Mouse (Mus musculus) frontal cortex, postnatal 14 days (tissue): ENCODE data around the gene Acot7.
A peak's percentile ranks its signal among the peaks of the same experiment; 100 is the strongest.
"Not testable (repeated sequence)": the region's sequence is repeated elsewhere in the genome, so short reads cannot be mapped to it uniquely, and the experiment has no call there.

Experiments used
- DNase-seq, 2 experiments: peaks; one replicate each; pipeline ENCODE4 v3.0.0; 2022; ENCODE audit warnings: low spot score in 2 of 2

Gene Acot7

DNA sequence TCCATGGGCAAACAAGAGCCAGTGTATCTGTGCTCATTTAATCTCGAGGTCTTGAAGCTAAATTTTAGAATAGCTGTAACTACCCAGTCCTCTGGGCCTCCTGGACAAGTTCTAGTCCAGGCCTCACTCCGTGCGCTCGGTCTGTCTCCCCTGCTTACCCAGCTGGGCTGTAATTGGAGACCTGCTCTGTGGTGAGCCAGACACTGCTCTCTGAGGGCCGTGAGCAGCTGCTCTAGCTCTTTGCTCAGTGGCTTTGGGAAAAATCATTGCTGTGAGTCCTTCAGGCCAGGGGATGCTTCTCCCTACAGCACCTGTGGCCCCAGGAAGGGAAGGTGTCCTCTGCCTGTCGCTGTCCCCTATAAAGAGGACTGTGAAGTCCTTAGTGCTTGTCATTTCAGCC is 28.3 kb downstream of the Acot7 start:
- no peak for DNase-seq

DNA sequence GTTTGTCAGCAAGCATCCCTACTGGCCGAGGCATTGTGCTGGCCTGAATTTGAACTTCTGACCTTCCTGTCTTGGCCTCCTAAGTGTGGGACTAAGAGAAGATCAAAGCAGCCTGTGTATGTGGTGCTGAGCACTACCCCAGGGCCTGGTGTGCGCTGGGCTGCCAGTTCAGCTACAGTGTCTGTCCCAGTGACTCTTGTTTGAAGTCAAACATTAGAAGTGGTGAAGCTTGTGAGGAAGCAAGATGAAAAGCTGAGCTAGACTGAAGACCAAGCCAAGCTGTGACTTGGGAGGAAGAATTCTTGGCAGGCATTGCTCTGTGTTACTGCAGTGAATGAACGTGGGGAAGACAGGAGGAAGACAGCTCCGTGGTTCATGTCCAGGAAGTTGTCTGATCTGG is 31.7 kb downstream of the Acot7 start:
- DNase-seq, result no peak

DNA sequence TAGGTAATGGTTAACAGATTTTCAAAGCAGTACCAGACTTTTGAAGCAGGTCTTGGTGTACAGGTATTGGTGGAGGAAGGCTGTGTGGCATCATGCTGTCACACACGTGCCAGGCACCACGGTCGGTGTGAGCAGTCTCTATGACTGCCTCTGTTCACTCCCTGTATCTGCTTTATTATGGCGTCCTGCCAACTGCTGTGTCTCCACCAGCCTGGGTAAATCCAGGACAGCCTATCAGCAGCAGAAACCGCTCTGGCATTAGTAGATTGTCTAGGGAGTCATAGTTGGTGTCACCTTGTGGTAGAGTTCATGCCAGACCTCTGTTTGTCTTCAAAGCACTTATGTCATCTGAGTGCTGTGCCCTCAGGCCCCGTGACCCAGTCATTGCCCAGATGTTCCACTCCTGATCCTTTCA is 34.2 kb downstream of the Acot7 start:
- no peak for DNase-seq

- DNase-seq, result peak; percentile 46 to 52
Measured at GRCm38 (mm10) chr4:152212531-152212930, 34.6 kb downstream of the Acot7 start.

- no peak for DNase-seq
Measured at GRCm38 (mm10) chr4:152212974-152213373, 35.0 kb downstream of the Acot7 start.

DNA sequence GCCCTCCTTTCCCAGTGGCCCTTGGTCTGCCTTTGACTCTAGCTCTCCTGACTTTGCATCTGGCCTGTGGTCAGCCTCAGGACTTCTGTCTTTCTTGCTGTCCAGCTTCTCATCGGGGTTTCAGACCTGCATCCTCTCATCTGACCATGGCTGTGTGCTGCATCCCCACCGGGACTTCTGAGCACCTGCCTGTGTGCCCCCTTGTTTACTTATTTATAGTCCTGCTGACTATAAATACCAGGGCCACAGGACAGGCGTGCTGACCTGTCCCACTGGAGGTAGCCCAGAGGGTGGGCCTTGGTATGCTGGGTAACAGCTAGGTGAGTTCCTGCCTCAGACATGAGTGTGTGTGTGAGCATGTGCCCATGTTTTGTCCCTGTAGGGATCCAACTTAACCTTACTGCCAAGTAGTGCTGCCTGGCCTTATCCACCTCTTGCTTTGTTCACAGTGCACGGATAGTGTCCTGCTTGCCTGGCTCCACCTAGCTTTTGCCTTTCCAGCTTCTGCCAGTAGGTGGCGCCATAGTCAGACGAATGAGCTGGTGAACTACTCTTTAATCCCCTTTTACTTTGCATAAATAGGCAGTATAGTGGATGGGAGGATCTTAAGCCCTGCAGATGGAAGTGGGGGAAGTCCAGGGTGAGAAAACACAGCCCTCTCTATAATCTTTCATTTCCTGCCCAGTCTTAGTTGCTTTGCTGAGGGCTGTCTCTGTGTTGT is 36.0 kb downstream of the Acot7 start:
- peak; percentile 76 to 95 for DNase-seq

GRCm38 (mm10) chr4:152214871-152215415 is 37.0 kb downstream of the Acot7 start:
- DNase-seq, result no peak

DNA sequence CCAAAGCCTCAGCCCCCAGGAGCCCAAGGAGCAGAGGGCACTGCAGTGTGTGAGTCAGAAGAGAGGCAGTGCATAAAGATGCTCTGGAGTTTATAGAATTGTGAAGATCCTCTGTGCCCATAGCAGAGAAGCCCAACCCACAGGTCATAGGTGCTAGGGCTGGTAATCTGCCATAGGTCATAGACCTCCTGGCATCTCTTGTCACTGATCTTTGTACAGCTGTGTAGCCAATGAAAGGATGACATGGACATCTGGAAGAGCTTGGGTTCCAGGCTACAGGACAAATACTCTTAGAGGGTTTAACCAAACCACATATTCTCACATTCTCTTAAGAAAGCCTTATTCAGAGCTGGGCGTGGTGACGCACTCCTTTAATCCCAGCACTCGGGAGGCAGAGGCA is 41.7 kb downstream of the Acot7 start:
- no peak for DNase-seq

- DNase-seq, result no peak
Measured at GRCm38 (mm10) chr4:152220771-152221410, 43.0 kb downstream of the Acot7 start.

DNA sequence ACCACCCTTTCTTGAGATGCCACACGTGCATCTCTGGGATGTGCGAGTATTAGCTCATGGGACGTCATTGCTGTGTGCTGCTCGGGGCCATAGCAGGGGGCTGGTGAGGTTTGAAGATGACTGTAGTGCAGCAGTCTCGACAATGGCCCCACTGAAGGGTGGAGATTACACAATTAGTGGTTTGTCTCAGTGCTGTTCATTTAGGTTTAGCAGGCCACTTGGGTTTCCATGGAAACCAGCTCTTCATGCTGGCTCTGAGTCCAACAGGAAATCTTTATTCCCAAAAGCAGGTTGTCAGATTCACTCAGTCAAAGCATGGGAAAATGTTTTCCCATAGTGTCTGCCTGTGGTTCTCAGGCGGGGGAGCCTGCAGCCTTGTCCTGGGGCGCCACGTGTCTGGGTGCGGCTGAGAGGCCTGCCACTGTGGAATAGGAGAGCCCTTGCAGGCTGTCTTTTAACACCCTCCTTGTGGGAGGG is 43.5 kb downstream of the Acot7 start:
- DNase-seq, result no peak

- DNase-seq, result no peak
Measured at GRCm38 (mm10) chr4:152222111-152222510, 44.2 kb downstream of the Acot7 start.

DNA sequence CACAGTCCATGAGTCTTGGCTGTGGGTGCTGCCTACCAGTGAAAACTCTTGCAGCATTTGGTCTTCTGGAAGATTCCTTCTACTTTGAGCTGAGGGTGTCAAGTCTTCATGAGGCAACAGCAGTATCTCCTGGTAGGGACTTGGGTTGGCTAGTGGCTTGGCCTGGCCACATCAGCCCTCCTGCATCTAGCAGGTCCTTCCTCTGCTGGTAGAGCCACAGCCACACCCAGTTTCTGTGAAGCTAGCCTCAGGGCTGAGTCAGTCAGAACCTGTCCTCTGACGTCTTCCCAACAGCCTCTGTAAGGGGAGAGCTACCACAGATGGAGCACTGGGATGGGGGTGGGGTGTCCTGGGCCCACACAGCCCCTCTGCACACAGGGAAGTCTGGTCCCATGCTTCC is 44.6 kb downstream of the Acot7 start:
- DNase-seq, result no peak

- DNase-seq, result no peak
Measured at GRCm38 (mm10) chr4:152224156-152224555, 46.2 kb downstream of the Acot7 start.

GRCm38 (mm10) chr4:152226901-152227486 is 49.1 kb downstream of the Acot7 start:
- peak; percentile 52 to 55 for DNase-seq

GRCm38 (mm10) chr4:152227749-152228527 is 50.0 kb downstream of the Acot7 start:
- DNase-seq, result no peak

GRCm38 (mm10) chr4:152230331-152230730 is 52.4 kb downstream of the Acot7 start:
- DNase-seq, result not testable (repeated sequence)

DNA sequence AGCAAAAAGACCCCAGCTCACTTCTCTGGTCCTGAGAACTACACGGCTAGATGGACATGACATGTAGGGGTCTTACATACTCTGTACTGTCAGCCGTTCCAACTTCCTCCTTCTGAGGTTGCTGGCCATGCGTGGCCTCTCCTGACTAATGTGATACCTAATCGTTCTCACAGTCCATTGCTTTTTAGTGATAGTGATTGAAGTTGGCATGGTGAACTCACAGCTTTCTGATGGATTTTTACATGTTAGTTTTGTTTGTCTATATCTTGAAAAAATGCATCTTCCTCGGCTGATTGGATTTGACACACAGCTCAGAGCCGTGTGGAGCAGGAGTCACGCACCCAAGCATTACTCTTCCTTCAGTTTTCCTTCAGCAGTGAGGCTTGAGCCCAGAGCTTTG is 53.4 kb downstream of the Acot7 start:
- no peak for DNase-seq

GRCm38 (mm10) chr4:152232411-152232903 is 54.5 kb downstream of the Acot7 start:
- DNase-seq, result no peak

DNA sequence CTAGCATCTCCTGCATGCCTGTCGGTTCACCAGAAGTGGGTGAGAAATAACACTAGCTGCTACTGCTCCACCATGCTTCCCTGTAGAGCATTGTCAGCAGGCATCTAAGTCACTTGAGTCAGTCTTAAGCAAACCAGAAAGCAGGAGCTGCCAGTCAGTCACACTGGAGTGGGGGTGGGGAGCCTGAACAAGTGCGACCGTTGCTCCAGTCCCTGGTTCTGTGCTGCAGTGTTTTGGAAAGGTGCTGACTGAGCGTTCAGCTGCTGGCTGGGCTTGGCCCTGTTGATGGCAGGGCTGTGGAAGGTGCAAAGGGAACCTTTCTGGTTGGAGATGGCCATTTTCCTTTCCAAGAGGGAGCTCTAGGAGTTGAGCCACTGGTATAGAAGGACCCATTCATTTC is 62.0 kb downstream of the Acot7 start:
- no peak for DNase-seq

GRCm38 (mm10) chr4:152243241-152243891 is 65.4 kb downstream of the Acot7 start:
- DNase-seq, result no peak

DNA sequence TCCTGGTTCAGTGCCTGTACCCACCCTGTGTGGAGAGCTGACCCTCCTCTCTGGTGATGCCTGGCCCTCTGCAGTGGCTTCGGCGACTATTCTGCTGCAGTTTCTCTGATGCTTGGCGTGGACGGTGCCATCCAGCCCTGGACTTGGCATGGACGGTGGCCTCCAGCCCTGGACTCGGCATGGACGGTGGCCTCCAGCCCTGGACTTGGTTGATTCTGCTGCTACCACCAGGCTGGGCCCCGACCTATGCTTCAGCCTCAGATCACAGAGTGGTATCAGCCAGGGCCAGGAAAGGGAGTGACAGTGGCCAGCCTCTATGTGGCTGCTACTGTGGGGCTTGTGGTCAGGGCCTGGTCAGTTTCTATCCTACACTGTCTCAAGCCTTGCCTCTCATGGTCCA is 66.0 kb downstream of the Acot7 start:
- DNase-seq, result no peak
